Comparison of ENCODE assay signal across 8 mouse cellular contexts in the genomic region with DNA sequence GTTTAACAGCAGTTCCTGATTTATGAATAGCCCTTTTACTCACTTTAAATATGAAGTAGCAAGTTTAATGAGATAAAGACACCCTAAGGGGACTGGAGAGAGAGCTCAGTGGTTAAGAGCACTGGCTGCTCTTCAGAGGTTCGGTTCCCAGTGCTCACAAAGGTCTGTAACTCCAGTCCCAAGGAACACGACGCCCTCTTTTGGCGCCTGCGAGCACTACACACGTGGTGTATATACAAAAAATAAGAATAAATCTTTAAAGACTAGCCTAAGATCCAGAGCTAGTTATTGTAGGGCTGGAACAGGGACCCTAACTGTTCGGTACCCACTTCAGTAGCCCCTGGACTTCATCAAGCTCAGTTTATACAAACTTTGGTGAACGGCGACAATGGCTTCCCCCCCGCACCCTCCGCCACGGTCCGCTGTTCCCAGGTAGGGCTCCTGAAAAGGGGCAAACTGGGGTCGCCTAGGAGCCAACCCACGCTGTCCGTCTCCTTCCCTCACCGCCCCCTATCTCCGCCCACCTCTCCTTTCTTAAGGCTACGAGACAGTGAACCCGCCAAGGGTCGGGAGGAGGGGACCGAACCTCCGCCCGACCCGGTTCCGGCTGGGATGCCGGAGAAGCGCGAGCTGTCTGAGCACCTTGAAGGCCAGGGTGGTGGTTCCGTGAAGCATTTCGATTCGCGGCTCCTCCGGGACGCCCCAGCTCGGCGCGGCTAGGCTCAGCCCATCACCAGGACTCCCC. TPM values are rescaled to one million over a fixed set of nuclear protein-coding genes. Genes with fewer than 3 reads are reported as not detected.
DNase-seq lines count a peak whose midpoint lies in the region; ATAC-seq lines count a peak whose summit lies in the region.

No protein-coding gene starts in this region.

- peak overlapping the region; percentile 41; the same call in 1 of the 2 replicates for H3K27ac ChIP-seq in heart, embryonic 11.5 days (ENCODE audit: low read depth, low read length)
- peak overlapping the region; percentile 94 for H3K27ac ChIP-seq in embryonic facial prominence, embryonic 10.5 days (replicated peaks)
- H3K27ac ChIP-seq in intestine, embryonic 15.5 days = peak overlapping the region; percentile 70
- H3K27ac ChIP-seq in midbrain, embryonic 15.5 days = peak overlapping the region; percentile 80

- WGBS in heart, embryonic 11.5 days (ENCODE audit: insufficient replicate concordance) = 2% methylated on average over 38 of the region's 38 CpGs
- WGBS in embryonic facial prominence, embryonic 10.5 days = 2% methylated on average over 38 of the region's 38 CpGs
- 1% methylated on average over 38 of the region's 38 CpGs for WGBS in intestine, embryonic 15.5 days
- WGBS in midbrain, embryonic 15.5 days = 2% methylated on average over 37 of the region's 38 CpGs

- no peak for DNase-seq in heart, postnatal 14 days
- peak; percentile 72 for DNase-seq in CD4-positive helper T cell, adult 2 months (ENCODE audit: low read depth, low spot score)
- peak; percentile 65 for DNase-seq in embryonic facial prominence, embryonic 10.5 days (ENCODE audit: low spot score)
- no peak for DNase-seq in left cerebral cortex, postnatal 4 days
- DNase-seq in frontal cortex, adult 2 months (ENCODE audit: extremely low spot score in 1 of 2, low spot score in 1 of 2) = no peak

- no peaks in the 10 kb centered on the region for H3K9me3 ChIP-seq in heart, embryonic 11.5 days (replicated peaks; ENCODE audit: control insufficient read depth, low read length)
- no peaks in the 10 kb centered on the region for H3K9me3 ChIP-seq in embryonic facial prominence, embryonic 10.5 days
- H3K9me3 ChIP-seq in intestine, embryonic 15.5 days = no peaks in the 10 kb centered on the region
- H3K9me3 ChIP-seq in midbrain, embryonic 15.5 days = no peaks in the 10 kb centered on the region

- peak; percentile 53; the same call in 1 of the 2 replicates for ATAC-seq in heart, embryonic 11.5 days (replicated peaks; ENCODE audit: insufficient number of reproducible peaks, low FRiP score, low TSS enrichment)
- peak; percentile 66 for ATAC-seq in intestine, embryonic 15.5 days
- peak; percentile 68 for ATAC-seq in midbrain, embryonic 15.5 days (replicated peaks)

- 0 out of 2 replicates have a peak, but pooled peaks cover 5% of the 10 kb centered on the region for H3K4me1 ChIP-seq in heart, embryonic 11.5 days (ENCODE audit: control insufficient read depth, insufficient read depth, low read length)
- H3K4me1 ChIP-seq in embryonic facial prominence, embryonic 10.5 days = peaks cover 16% of the 10 kb centered on the region
- H3K4me1 ChIP-seq in intestine, embryonic 15.5 days (replicated peaks) = peaks cover 8% of the 10 kb centered on the region; the same call in 1 of the 2 replicates
- H3K4me1 ChIP-seq in midbrain, embryonic 15.5 days = peaks cover 21% of the 10 kb centered on the region

- no peaks in the 10 kb centered on the region for H3K27me3 ChIP-seq in heart, embryonic 11.5 days (ENCODE audit: control insufficient read depth, insufficient read depth, low read length)
- H3K27me3 ChIP-seq in embryonic facial prominence, embryonic 10.5 days (replicated peaks; ENCODE audit: low read depth, poor library complexity, severe bottlenecking) = no peaks in the 10 kb centered on the region
- H3K27me3 ChIP-seq in intestine, embryonic 15.5 days (replicated peaks) = no peaks in the 10 kb centered on the region
- H3K27me3 ChIP-seq in midbrain, embryonic 15.5 days (replicated peaks) = no peaks in the 10 kb centered on the region

- peak overlapping the region; percentile 86 for H3K4me3 ChIP-seq in heart, embryonic 11.5 days (ENCODE audit: low read depth, low read length)
- H3K4me3 ChIP-seq in embryonic facial prominence, embryonic 10.5 days = peak overlapping the region; percentile 94
- peak overlapping the region; percentile 71 for H3K4me3 ChIP-seq in intestine, embryonic 15.5 days (replicated peaks)
- peak overlapping the region; percentile 61 for H3K4me3 ChIP-seq in midbrain, embryonic 15.5 days

- intact Hi-C loops in heart, postnatal 14 days (cut with DNase I) = no loop called here
- intact Hi-C loops in left cerebral cortex, postnatal 4 days (cut with DNase I) = no loop called here

- H3K4me2 ChIP-seq in heart, embryonic 11.5 days = peak overlapping the region; percentile 71
- H3K4me2 ChIP-seq in intestine, embryonic 15.5 days (replicated peaks) = peak overlapping the region; percentile 65
- H3K4me2 ChIP-seq in midbrain, embryonic 15.5 days = peak overlapping the region; percentile 68

- no peaks in the 10 kb centered on the region for H3K36me3 ChIP-seq in heart, embryonic 11.5 days (ENCODE audit: control insufficient read depth, insufficient read depth, low read length)
- peaks cover 41% of the 10 kb centered on the region for H3K36me3 ChIP-seq in embryonic facial prominence, embryonic 10.5 days (replicated peaks)
- peaks cover 24% of the 10 kb centered on the region for H3K36me3 ChIP-seq in intestine, embryonic 15.5 days
- H3K36me3 ChIP-seq in midbrain, embryonic 15.5 days (replicated peaks) = peaks cover 9% of the 10 kb centered on the region

- peak overlapping the region; percentile 93 for H3K9ac ChIP-seq in heart, embryonic 11.5 days (ENCODE audit: low read depth, low read length)
- H3K9ac ChIP-seq in intestine, embryonic 15.5 days = peak overlapping the region; percentile 87
- H3K9ac ChIP-seq in midbrain, embryonic 15.5 days = peak overlapping the region; percentile 82

RNA-seq across cellular contexts. Expression of gene Psmb5, which starts 0.5 kb away (rescaled TPM):
- 364 and 386 TPM in 2 replicates for polyA plus RNA-seq in heart, embryonic 11.5 days (2014; fragmentation: Nextera tagmentation; extraction: Ambion mirVana)
- total RNA-seq in heart, postnatal 14 days (2021) = 100 to 1,000 TPM; 186 to 196 TPM
- polyA plus RNA-seq in embryonic facial prominence, embryonic 10.5 days (2016; fragmentation: Nextera tagmentation; extraction: Ambion mirVana) = 486 and 490 TPM in 2 replicates
- polyA plus RNA-seq in intestine, embryonic 15.5 days (2015; fragmentation: Nextera tagmentation; extraction: Ambion mirVana) = 360 and 408 TPM in 2 replicates
- 445 and 463 TPM in 2 replicates for polyA plus RNA-seq in midbrain, embryonic 15.5 days (2015; fragmentation: Nextera tagmentation; extraction: Ambion mirVana)
- 100 to 1,000 TPM; 182 to 197 TPM for total RNA-seq in left cerebral cortex, postnatal 4 days (2021)
- 177 and 178 TPM in 2 replicates for polyA plus RNA-seq in frontal cortex, adult 2 months (2012; rRNA removed)

RNA-seq across cellular contexts. Expression of gene Psmb11, which starts 3.9 kb away (rescaled TPM):
- polyA plus RNA-seq in heart, embryonic 11.5 days (2014; fragmentation: Nextera tagmentation; extraction: Ambion mirVana) = not detected in 2 replicates
- 1 to 10 TPM in 1 of 2 experiments, not detected in 1; 1.1 TPM for total RNA-seq in heart, postnatal 14 days (2021)
- 0.04 and 0.12 TPM in 2 replicates for polyA plus RNA-seq in embryonic facial prominence, embryonic 10.5 days (2016; fragmentation: Nextera tagmentation; extraction: Ambion mirVana)
- not detected in 2 replicates for polyA plus RNA-seq in intestine, embryonic 15.5 days (2015; fragmentation: Nextera tagmentation; extraction: Ambion mirVana)
- polyA plus RNA-seq in midbrain, embryonic 15.5 days (2015; fragmentation: Nextera tagmentation; extraction: Ambion mirVana) = not detected in 2 replicates
- total RNA-seq in left cerebral cortex, postnatal 4 days (2021) = not detected
- 0.46 and 0.54 TPM in 2 replicates for polyA plus RNA-seq in frontal cortex, adult 2 months (2012; rRNA removed)

RNA-seq across cellular contexts. Expression of gene 4931414P19Rik, which starts 11.5 kb away (rescaled TPM):
- 4.4 and 4.5 TPM in 2 replicates for polyA plus RNA-seq in heart, embryonic 11.5 days (2014; fragmentation: Nextera tagmentation; extraction: Ambion mirVana)
- 1 to 10 TPM; 5.0 to 6.0 TPM for total RNA-seq in heart, postnatal 14 days (2021)
- polyA plus RNA-seq in embryonic facial prominence, embryonic 10.5 days (2016; fragmentation: Nextera tagmentation; extraction: Ambion mirVana) = 9.3 and 12.4 TPM in 2 replicates
- 6.0 and 8.2 TPM in 2 replicates for polyA plus RNA-seq in intestine, embryonic 15.5 days (2015; fragmentation: Nextera tagmentation; extraction: Ambion mirVana)
- 6.7 and 9.0 TPM in 2 replicates for polyA plus RNA-seq in midbrain, embryonic 15.5 days (2015; fragmentation: Nextera tagmentation; extraction: Ambion mirVana)
- 1 to 10 TPM; 3.2 to 4.4 TPM for total RNA-seq in left cerebral cortex, postnatal 4 days (2021)
- 5.8 and 7.6 TPM in 2 replicates for polyA plus RNA-seq in frontal cortex, adult 2 months (2012; rRNA removed)

RNA-seq across cellular contexts. Expression of gene Gm17606, which starts 23.4 kb away (rescaled TPM):
- polyA plus RNA-seq in heart, embryonic 11.5 days (2014; fragmentation: Nextera tagmentation; extraction: Ambion mirVana) = not detected in 2 replicates
- total RNA-seq in heart, postnatal 14 days (2021) = not detected
- polyA plus RNA-seq in embryonic facial prominence, embryonic 10.5 days (2016; fragmentation: Nextera tagmentation; extraction: Ambion mirVana) = not detected in 2 replicates
- not detected in 2 replicates for polyA plus RNA-seq in intestine, embryonic 15.5 days (2015; fragmentation: Nextera tagmentation; extraction: Ambion mirVana)
- not detected in 2 replicates for polyA plus RNA-seq in midbrain, embryonic 15.5 days (2015; fragmentation: Nextera tagmentation; extraction: Ambion mirVana)
- not detected for total RNA-seq in left cerebral cortex, postnatal 4 days (2021)
- polyA plus RNA-seq in frontal cortex, adult 2 months (2012; rRNA removed) = not detected in 2 replicates

RNA-seq across cellular contexts. Expression of gene Cdh24, which starts 23.8 kb away (rescaled TPM):
- polyA plus RNA-seq in heart, embryonic 11.5 days (2014; fragmentation: Nextera tagmentation; extraction: Ambion mirVana) = 2.9 and 3.1 TPM in 2 replicates
- total RNA-seq in heart, postnatal 14 days (2021) = 1 to 10 TPM; 1.1 to 1.6 TPM
- 5.3 and 6.0 TPM in 2 replicates for polyA plus RNA-seq in embryonic facial prominence, embryonic 10.5 days (2016; fragmentation: Nextera tagmentation; extraction: Ambion mirVana)
- polyA plus RNA-seq in intestine, embryonic 15.5 days (2015; fragmentation: Nextera tagmentation; extraction: Ambion mirVana) = 2.8 and 3.0 TPM in 2 replicates
- polyA plus RNA-seq in midbrain, embryonic 15.5 days (2015; fragmentation: Nextera tagmentation; extraction: Ambion mirVana) = 14.1 and 15.5 TPM in 2 replicates
- 10 to 100 TPM; 17.2 to 20.7 TPM for total RNA-seq in left cerebral cortex, postnatal 4 days (2021)
- 15.1 and 18.1 TPM in 2 replicates for polyA plus RNA-seq in frontal cortex, adult 2 months (2012; rRNA removed)

Comparison
In these comparisons a context has a peak if more than half of its experiments do, and no peak if none do; other contexts are left out.
1. H3K27ac ChIP-seq: peak in every context shown above with its lines; median percentile 94 in embryonic facial prominence, embryonic 10.5 days; 80 in midbrain, embryonic 15.5 days; 70 in intestine, embryonic 15.5 days; 41 in heart, embryonic 11.5 days.
2. DNase-seq: peak in CD4-positive helper T cell, adult 2 months (single experiment) and embryonic facial prominence, embryonic 10.5 days (single experiment); none in heart, postnatal 14 days (0 of 2), left cerebral cortex, postnatal 4 days (single experiment) and frontal cortex, adult 2 months (0 of 2).
3. Peak in every context shown above with its lines, with median percentiles within 50 percentile points of each other: ATAC-seq, H3K4me2 ChIP-seq, H3K4me3 ChIP-seq and H3K9ac ChIP-seq.